Mouse (Mus musculus): ENCODE data around the gene Thada. TPM values are rescaled to one million over a fixed set of nuclear protein-coding genes. Genes with fewer than 3 reads are reported as not detected.

Thada gene
- polyA plus RNA-seq, 1 experiment from 2014 or later = 4.1 TPM

DNA sequence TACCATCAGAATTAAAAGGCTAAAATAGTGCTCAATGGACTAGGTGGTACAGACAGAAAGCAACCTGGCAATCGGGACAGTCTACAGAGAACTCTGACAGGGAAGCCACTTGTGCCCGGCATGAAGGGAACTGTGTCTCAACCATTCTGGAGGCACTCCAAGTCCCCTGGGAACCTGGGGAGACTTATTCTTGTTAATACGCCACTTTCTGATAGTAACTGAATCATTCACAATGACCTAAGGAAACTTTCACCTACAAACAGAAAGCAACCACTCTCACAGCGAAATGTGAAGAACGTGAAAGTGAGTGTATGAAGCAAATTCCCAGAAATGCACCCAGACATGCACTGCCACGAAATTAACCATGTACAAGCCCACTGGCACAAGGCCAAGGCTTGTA, 60.4 kb downstream of the Thada start:
- 63% methylated on average over 6 of the region's 6 CpGs for WGBS
- Histone ChIP-seq H3K4me2 (no peak overlapping the region), H3K4me3 (no peak overlapping the region), H3K27me3 (no peaks in the 10 kb centered on the region), H3K4me1 (replicated peaks) (peaks cover 4% of the 10 kb centered on the region), H3K36me3 (peaks cover under 1% of the 10 kb centered on the region; the same call in 1 of the 2 replicates), H3K9me3 (replicated peaks) (no peaks in the 10 kb centered on the region), H3K9ac (no peak overlapping the region), H3K27ac (no peak overlapping the region)
- ATAC-seq (replicated peaks; ENCODE audit: insufficient number of reproducible peaks, insufficient read depth, low FRiP score, low read depth) = no peak

DNA sequence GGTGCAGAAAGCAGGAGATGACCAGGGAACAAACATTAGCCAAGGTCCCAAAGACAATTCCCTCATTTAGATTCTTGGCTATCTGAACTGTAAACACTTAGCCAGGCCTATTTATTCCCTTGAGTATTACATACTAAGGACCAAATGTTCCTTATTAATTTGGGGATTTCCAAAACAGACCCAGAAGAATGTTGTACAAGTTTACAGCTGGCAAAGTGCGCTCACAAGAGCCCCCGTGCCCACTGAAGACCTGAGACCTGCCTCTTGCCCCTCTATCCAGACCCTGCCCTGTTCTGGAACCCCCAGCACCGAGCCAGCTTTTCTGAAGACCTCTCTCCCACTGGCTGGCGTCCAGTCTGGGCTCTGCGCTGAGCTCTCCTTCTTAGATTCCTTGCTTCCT, 64.2 kb downstream of the Thada start:
- 88% methylated on average over 5 of the region's 5 CpGs for WGBS
- Histone ChIP-seq H3K4me1 (replicated peaks) (peaks cover 4% of the 10 kb centered on the region), H3K36me3 (peaks cover 9% of the 10 kb centered on the region), H3K27me3 (no peaks in the 10 kb centered on the region), H3K27ac (no peak overlapping the region), H3K9me3 (replicated peaks) (no peaks in the 10 kb centered on the region), H3K4me2 (no peak overlapping the region), H3K9ac (no peak overlapping the region), H3K4me3 (no peak overlapping the region)
- no peak for ATAC-seq (replicated peaks; ENCODE audit: insufficient number of reproducible peaks, insufficient read depth, low FRiP score, low read depth)

DNA sequence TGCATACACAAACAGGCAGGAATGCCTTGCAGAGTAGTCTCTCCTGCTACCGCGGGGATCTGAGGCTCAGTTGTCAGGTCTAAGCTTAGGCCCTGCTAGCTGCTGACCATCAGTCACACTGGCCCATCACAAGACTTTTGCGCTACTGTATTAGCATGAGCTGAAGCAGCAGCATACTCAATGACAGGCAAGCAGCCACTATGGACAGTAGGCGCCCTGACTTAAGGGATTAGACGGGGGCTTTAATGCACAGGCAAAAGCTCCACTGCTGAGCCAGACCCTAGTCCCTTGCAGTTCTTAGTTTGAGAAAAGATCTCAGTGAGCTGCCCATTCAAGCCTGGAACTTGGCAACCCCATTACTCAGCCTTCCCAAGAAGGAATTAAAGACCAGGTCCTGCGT, 66.6 kb downstream of the Thada start:
- peaks cover 14% of the 10 kb centered on the region for H3K36me3 ChIP-seq
- H3K4me3 ChIP-seq = no peak overlapping the region
- WGBS = 88% methylated on average over 6 of the region's 6 CpGs
- H3K9me3 ChIP-seq (replicated peaks) = no peaks in the 10 kb centered on the region
- H3K27me3 ChIP-seq = no peaks in the 10 kb centered on the region
- no peak for ATAC-seq (replicated peaks; ENCODE audit: insufficient number of reproducible peaks, insufficient read depth, low FRiP score, low read depth)
- no peaks in the 10 kb centered on the region for H3K4me1 ChIP-seq (replicated peaks)
- H3K4me2 ChIP-seq = no peak overlapping the region
- H3K9ac ChIP-seq = no peak overlapping the region
- H3K27ac ChIP-seq = no peak overlapping the region

DNA sequence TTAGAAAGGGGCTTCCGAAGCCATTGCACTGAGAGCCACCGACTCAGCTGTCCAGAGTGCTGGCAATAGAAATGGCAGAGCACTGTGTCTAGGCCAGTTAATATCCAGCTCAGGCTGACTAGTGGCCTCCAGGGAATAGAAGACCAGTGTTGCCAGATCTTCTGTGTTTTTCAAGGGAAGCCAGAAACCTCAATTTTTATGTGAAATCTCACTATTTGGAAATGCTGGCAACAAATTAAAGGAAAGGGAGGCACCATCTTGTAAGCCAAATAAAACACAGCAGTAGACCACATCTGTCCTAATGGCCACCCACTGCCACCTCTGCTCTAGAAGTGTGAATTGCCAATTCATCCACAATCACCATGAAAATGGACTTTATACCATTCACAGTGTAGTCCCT, 76.0 kb downstream of the Thada start:
- Histone ChIP-seq H3K4me2 (no peak overlapping the region), H3K36me3 (peaks cover 13% of the 10 kb centered on the region), H3K4me1 (replicated peaks) (no peaks in the 10 kb centered on the region), H3K27ac (no peak overlapping the region), H3K9ac (no peak overlapping the region), H3K4me3 (no peak overlapping the region), H3K27me3 (no peaks in the 10 kb centered on the region), H3K9me3 (replicated peaks) (no peaks in the 10 kb centered on the region)
- ATAC-seq (replicated peaks; ENCODE audit: insufficient number of reproducible peaks, insufficient read depth, low FRiP score, low read depth) = no peak
- 91% methylated on average over 2 of the region's 2 CpGs for WGBS

DNA sequence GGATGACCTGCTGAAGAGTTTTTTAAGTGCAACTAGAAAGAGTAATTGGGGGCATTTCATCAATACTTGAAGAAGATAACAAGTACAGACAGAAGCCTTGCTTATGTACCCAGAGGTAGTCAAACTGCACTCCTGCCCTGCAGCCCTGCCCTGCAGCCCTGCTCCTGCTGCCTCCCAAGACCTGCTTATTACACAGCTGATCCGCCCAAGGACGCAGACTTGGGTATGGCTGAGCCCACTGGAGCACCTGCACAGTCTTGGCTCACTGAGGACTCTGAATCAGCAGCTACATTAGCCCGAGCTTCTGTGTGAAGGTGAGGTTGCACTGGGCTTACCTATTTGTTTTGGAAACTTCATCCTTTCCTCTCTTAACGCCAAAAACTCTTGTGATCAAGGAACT, 79.8 kb downstream of the Thada start:
- Histone ChIP-seq H3K4me3 (no peak overlapping the region), H3K27me3 (no peaks in the 10 kb centered on the region), H3K9me3 (replicated peaks) (no peaks in the 10 kb centered on the region), H3K36me3 (peaks cover 33% of the 10 kb centered on the region), H3K4me1 (replicated peaks) (no peaks in the 10 kb centered on the region), H3K27ac (no peak overlapping the region), H3K9ac (no peak overlapping the region), H3K4me2 (no peak overlapping the region)
- ATAC-seq (replicated peaks; ENCODE audit: insufficient number of reproducible peaks, insufficient read depth, low FRiP score, low read depth) = no peak
- 80% methylated on average over 4 of the region's 4 CpGs for WGBS

DNA sequence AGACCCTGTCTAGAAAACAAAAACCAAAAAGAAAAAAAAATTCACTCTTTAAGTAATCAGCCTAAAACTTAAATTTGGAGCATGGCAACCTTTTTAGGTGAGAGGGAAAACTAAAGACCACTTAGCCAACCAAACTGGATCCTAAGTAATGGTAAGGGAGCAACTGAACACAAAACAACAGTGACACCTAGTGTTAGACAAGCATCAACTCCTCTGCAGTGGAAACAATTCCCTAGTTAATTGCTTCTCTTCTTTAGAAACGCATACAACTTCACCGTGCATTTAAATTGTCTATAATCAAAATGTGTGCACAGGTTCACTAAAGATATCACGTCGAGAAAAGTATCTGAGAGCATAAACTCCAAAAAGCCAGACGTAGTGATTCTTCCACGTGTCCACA, 80.3 kb downstream of the Thada start:
- Histone ChIP-seq H3K4me2 (no peak overlapping the region), H3K27me3 (no peaks in the 10 kb centered on the region), H3K27ac (no peak overlapping the region), H3K4me1 (replicated peaks) (no peaks in the 10 kb centered on the region), H3K9ac (no peak overlapping the region), H3K36me3 (peaks cover 38% of the 10 kb centered on the region), H3K9me3 (replicated peaks) (no peaks in the 10 kb centered on the region), H3K4me3 (no peak overlapping the region)
- no peak for ATAC-seq (replicated peaks; ENCODE audit: insufficient number of reproducible peaks, insufficient read depth, low FRiP score, low read depth)
- 86% methylated on average over 6 of the region's 6 CpGs for WGBS

DNA sequence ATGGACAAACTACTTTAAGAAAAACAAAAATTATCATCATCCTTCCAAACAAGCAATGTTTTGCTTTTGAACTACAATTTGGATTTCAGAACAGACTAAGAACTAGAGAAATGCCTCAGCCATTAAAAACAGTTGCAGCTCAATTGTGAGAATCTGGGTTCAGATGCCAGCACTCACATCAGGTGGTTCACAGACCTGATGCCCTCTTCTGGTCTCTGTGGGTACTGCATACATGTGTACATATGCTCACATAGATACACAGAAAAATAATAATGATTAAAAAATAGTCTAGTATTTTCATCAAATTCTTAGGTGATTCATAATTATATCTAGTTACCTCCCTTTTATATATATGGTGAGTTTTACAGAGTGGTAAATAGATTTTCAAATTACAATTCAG, 81.3 kb downstream of the Thada start:
- Histone ChIP-seq H3K9ac (no peak overlapping the region), H3K4me3 (no peak overlapping the region), H3K9me3 (replicated peaks) (no peaks in the 10 kb centered on the region), H3K27ac (no peak overlapping the region), H3K27me3 (no peaks in the 10 kb centered on the region), H3K4me1 (replicated peaks) (no peaks in the 10 kb centered on the region), H3K36me3 (peaks cover 42% of the 10 kb centered on the region), H3K4me2 (no peak overlapping the region)
- no peak for ATAC-seq (replicated peaks; ENCODE audit: insufficient number of reproducible peaks, insufficient read depth, low FRiP score, low read depth)

DNA sequence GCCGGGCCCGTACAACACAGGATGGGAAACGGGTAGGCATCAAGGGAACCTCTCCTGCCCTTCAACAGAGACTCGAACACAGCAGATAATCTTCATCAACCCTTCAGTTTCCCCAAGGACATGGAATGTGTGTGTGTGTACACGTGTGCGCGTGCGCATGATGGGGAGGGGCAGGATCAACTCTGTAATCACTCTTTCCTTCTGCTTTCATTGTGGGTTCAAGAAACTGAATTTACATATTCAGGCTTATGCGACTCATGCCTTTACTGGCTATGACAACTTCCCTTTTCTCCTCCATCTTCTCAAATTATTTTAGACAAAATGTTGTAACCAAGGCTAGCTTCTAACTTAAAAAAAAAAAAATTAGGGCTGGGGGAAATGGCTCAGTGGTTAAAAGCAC, 85.7 kb downstream of the Thada start:
- no peak overlapping the region for H3K4me2 ChIP-seq
- no peak for ATAC-seq (replicated peaks; ENCODE audit: insufficient number of reproducible peaks, insufficient read depth, low FRiP score, low read depth)
- H3K4me3 ChIP-seq = no peak overlapping the region
- H3K4me1 ChIP-seq (replicated peaks) = no peaks in the 10 kb centered on the region
- 92% methylated on average over 9 of the region's 9 CpGs for WGBS
- H3K9me3 ChIP-seq (replicated peaks) = no peaks in the 10 kb centered on the region
- no peaks in the 10 kb centered on the region for H3K27me3 ChIP-seq
- H3K36me3 ChIP-seq = peaks cover 35% of the 10 kb centered on the region
- H3K27ac ChIP-seq = no peak overlapping the region
- H3K9ac ChIP-seq = no peak overlapping the region

DNA sequence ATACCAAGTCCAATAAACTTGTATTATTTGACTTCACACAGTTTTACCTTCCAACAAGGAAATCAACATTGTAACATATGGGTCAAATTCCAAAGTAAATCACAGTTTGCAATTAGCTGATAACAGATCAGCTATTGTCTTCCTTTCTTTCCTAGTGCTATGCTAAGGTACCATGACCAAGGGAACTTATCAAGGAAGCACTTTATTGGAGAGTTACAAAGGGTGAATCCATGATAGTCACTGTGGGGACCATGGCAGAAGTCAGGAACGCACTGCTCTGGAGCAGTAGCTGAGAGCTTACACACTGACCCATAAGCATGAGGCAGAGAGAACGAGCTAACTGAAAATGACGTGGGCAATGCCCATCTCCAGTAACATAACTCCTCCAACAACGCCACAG, 89.1 kb downstream of the Thada start:
- Histone ChIP-seq H3K4me2 (no peak overlapping the region), H3K36me3 (peaks cover 13% of the 10 kb centered on the region; the same call in 1 of the 2 replicates), H3K9me3 (replicated peaks) (no peaks in the 10 kb centered on the region), H3K27ac (no peak overlapping the region), H3K4me3 (no peak overlapping the region), H3K9ac (no peak overlapping the region), H3K4me1 (replicated peaks) (peaks cover 9% of the 10 kb centered on the region), H3K27me3 (no peaks in the 10 kb centered on the region)
- 93% methylated on average over 4 of the region's 4 CpGs for WGBS
- no peak for ATAC-seq (replicated peaks; ENCODE audit: insufficient number of reproducible peaks, insufficient read depth, low FRiP score, low read depth)

DNA sequence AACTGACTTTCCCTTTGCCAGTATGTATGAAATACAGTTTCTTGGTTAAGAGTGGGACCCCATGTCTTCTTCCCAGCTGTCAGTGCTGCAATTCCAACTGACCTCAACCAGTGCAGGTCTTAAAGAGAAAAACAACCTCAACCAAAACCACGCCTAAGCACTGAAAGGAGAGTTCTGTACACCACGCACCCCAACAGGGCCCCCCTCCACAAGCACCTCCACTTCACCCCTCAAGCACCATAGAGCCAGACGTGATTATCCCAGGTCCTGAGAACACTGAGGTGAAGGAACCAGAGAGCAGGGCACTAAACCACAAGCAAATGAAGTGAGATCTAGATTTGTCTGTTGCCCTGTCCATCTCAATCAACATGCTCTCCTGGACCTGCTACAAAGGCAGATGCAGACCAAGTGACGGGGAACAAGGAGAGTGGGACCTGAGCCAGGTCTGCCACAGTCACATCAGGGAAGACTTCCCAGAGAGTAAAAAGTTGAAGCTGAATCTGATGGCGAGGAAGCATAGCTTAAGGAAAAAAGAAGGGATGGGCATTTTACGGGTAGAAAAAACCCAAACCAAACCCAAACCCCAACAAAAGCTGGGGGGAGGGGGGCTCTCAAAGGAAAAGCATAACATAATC, 93.5 kb downstream of the Thada start:
- WGBS = 67% methylated on average over 6 of the region's 6 CpGs
- ATAC-seq (replicated peaks; ENCODE audit: insufficient number of reproducible peaks, insufficient read depth, low FRiP score, low read depth) = no peak
- H3K27ac ChIP-seq = peak overlapping the region; percentile 25

DNA sequence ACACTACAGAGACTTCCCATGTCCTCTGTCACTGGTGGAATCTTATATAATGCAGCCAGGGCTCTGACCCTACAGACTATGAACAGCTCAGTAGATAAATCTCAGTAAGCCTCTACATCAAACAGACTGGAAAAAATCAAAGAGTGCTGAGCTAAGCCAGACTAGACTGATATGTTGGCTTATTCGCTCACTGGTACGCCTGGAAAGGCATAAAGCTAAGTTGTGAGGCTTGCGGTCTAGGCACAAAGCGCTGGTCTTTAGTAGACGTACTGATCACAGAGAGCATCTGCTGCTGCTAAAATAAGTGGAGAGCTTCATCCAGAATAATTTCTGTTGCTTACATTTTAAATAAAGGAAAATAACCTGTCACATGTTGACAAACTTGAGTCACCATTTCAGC, 95.6 kb downstream of the Thada start:
- no peak overlapping the region for H3K4me3 ChIP-seq
- H3K27ac ChIP-seq = peak overlapping the region; percentile 12; the same call in 1 of the 2 replicates
- H3K27me3 ChIP-seq = no peaks in the 10 kb centered on the region
- no peak for ATAC-seq (replicated peaks; ENCODE audit: insufficient number of reproducible peaks, insufficient read depth, low FRiP score, low read depth)
- H3K9me3 ChIP-seq (replicated peaks) = no peaks in the 10 kb centered on the region
- peaks cover 40% of the 10 kb centered on the region for H3K4me1 ChIP-seq (replicated peaks)
- no peaks in the 10 kb centered on the region for H3K36me3 ChIP-seq
- WGBS = 52% methylated on average over 5 of the region's 5 CpGs
- no peak overlapping the region for H3K4me2 ChIP-seq
- H3K9ac ChIP-seq = no peak overlapping the region

More for the DNA sequence above, 93.5 kb downstream of the Thada start:
- Histone ChIP-seq H3K4me1 (replicated peaks) (peaks cover 33% of the 10 kb centered on the region), H3K9ac (no peak overlapping the region), H3K9me3 (replicated peaks) (no peaks in the 10 kb centered on the region), H3K36me3 (no peaks in the 10 kb centered on the region), H3K4me2 (no peak overlapping the region), H3K4me3 (no peak overlapping the region), H3K27me3 (no peaks in the 10 kb centered on the region)

DNA sequence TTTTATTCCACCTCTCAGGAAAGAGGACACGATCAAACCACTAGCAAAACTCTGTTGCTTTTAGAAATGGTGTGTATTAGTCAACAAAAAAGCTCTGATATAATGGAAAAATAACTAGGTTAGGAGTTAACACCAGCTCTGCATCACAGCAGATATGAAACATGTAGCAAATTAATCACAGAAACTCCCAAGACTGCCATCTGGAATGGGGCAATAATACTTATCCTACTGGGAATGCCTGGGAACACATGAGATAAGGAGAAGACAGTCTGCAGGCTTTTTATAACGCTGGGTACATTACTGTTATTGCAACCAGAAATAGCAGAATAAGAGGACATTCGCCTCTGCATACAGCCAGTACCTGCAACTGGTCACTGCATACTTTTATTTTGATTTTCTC, 96.2 kb downstream of the Thada start:
- H3K36me3 ChIP-seq = no peaks in the 10 kb centered on the region
- WGBS = 33% methylated on average over 3 of the region's 3 CpGs
- ATAC-seq (replicated peaks; ENCODE audit: insufficient number of reproducible peaks, insufficient read depth, low FRiP score, low read depth) = no peak
- no peaks in the 10 kb centered on the region for H3K9me3 ChIP-seq (replicated peaks)
- H3K27ac ChIP-seq = peak overlapping the region; percentile 46
- no peak overlapping the region for H3K4me3 ChIP-seq
- no peaks in the 10 kb centered on the region for H3K27me3 ChIP-seq
- H3K9ac ChIP-seq = no peak overlapping the region
- H3K4me2 ChIP-seq = no peak overlapping the region
- peaks cover 44% of the 10 kb centered on the region for H3K4me1 ChIP-seq (replicated peaks)
